Mouse (Mus musculus) splenic B cell, adult 2 months (primary cell): ENCODE data around the gene Pnma1.

Source experiments
- DNase-seq: peaks from one replicate; pipeline ENCODE4 v3.0.0-alpha.2; 2011; ENCODE audit warnings: low read depth, low spot score
- H3K27me3 ChIP-seq: 2 replicates; pipeline ENCODE4 v1.6.1; 2012; ENCODE audit warnings: mild to moderate bottlenecking, low read length, moderate library complexity, mixed read lengths; ENCODE audit not compliant: control insufficient read depth, poor library complexity, insufficient read depth, severe bottlenecking
- H3K36me3 ChIP-seq: 2 replicates; pipeline ENCODE4 v1.6.1; 2012; ENCODE audit warnings: mild to moderate bottlenecking, low read length, moderate library complexity, mixed read lengths; ENCODE audit not compliant: control insufficient read depth, poor library complexity, insufficient read depth, severe bottlenecking

Gene Pnma1

DNA sequence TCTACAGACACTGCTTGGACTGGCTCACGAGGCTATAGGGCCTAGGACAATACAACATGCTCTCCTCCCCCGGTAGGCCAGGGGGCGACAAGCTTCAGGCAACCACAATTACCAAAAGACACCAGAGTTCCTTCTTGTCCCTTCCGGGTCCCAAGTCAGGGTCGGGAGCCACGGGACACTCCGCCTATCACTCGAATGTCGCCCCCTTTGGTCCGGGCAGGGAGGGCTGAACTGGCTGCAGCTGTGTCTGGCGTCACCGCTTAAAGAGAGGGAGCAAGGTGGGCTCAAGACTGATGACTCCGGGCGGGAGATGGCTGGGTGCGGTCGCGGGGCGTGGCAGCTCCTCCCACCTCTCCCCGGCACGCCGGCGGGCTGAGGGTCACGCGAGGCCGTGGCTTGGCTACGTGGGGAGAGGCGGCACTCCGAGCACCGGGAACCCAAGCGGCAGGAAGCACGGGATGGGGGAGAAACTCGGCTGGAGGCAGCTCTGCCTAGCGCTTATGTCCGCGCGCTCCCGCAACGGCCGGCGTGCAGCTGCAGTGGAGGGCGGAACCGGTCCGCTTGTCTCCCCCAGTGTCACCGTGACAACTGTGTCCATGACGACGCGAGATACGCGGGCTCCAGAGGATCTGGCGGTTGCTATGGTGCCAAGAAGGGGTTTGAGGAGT, at the start of gene Pnma1:
Gene Pnma1, minus strand, starts transcription at position 536 of the 668 bp plus-strand sequence.
- DNase-seq, result peak; percentile 67
- peaks cover 16% of the 10 kb centered on the region for H3K36me3 ChIP-seq
- no peaks in the 10 kb centered on the region for H3K27me3 ChIP-seq

DNA sequence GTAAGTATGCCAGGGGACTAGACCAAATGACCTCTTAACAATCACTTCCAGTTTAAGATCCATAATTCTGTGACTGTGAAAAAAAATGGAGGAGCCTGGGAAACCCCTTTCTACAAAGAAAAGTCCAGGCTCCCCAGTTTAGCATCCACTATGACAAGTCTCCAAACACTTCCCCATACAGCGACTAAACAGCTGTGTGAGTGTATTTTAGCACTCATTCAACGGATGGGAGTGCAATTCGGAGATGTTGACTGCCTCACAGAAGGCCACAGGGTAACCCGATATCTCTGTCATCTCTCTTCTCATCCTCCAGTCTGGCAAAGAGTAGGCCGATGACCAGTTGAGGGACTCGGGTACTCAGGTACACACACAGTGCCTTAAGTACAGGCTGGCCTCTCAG, 46.9 kb upstream of the Pnma1 start:
- no peaks in the 10 kb centered on the region; the same call in 1 of the 2 replicates for H3K27me3 ChIP-seq
- peak; percentile 54 for DNase-seq
- no peaks in the 10 kb centered on the region; the same call in 1 of the 2 replicates for H3K36me3 ChIP-seq

DNA sequence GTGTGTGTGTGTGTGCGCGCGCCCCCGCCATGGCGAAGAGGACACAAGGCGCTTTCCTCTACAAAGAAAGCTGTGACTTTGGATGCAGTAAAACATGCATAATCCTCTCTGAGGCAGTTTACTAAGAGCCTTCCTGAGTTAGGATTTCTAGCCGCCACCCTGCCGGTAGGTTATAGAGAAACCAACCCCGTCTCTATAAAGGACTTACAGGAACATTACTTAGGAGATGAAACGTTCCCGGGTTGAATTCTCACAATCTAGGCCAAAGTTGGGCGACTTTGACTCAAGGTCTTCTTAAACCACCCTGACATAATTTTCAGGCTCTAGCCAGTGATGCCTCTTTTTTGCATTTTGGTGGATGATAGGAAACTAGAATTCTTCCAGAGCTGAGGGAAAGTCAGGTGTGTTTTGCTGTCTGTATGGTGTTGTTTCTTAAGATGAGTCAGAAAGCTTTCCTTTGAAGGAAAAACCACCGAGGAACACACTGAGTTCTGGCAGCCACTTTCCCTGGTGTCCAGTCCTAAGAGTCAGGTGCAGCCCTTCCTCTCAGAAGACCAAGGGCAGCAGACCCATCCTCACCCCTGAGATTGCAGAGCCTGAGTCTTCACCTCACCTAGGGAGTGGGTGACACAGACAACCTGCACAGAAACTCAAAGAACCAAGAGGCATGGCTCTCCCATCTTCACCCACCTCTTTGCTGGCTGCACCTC, 46.3 kb upstream of the Pnma1 start:
- Histone ChIP-seq H3K27me3 (no peaks in the 10 kb centered on the region; the same call in 1 of the 2 replicates), H3K36me3 (no peaks in the 10 kb centered on the region; the same call in 1 of the 2 replicates)
- DNase-seq, result no peak

DNA sequence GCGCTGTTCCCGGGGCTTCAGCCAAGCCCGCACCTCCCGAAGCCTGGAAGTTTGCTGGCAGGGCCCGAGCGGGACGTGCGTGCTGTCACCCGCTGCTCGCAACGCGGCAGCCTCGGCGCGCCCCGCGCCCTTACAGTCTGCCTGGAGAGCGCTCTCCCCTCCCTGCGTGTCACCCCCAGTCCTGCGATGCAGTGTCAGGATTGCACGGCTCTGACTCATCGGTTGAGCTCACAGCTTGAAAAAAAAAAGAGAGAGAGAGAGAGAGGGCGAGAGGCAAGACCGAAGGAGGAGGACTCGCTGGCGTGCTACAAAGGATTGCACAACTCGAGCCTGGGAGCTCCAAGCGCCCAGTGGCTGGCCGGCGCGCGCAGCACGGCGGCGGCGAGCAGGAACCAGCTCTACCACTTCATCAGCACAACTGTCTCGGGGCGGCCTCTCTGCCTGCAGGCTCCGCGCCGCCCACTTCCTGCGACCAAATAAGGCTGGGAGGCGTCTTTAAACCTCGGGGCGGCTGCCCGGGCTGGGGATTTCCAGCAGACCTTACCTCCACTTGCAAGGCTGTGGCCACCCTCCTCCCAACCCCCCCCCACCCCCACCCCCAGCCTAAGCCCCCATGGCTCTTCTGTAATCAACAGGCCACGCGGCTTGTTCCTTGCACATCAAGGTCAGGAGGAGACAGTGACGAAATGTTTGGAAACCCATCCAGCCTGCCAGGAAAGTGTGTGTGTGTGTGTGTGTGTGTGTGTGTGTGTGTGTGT, 45.5 kb upstream of the Pnma1 start:
- DNase-seq, result peak; percentile 96
- no peaks in the 10 kb centered on the region; the same call in 1 of the 2 replicates for H3K36me3 ChIP-seq
- no peaks in the 10 kb centered on the region; the same call in 1 of the 2 replicates for H3K27me3 ChIP-seq

DNA sequence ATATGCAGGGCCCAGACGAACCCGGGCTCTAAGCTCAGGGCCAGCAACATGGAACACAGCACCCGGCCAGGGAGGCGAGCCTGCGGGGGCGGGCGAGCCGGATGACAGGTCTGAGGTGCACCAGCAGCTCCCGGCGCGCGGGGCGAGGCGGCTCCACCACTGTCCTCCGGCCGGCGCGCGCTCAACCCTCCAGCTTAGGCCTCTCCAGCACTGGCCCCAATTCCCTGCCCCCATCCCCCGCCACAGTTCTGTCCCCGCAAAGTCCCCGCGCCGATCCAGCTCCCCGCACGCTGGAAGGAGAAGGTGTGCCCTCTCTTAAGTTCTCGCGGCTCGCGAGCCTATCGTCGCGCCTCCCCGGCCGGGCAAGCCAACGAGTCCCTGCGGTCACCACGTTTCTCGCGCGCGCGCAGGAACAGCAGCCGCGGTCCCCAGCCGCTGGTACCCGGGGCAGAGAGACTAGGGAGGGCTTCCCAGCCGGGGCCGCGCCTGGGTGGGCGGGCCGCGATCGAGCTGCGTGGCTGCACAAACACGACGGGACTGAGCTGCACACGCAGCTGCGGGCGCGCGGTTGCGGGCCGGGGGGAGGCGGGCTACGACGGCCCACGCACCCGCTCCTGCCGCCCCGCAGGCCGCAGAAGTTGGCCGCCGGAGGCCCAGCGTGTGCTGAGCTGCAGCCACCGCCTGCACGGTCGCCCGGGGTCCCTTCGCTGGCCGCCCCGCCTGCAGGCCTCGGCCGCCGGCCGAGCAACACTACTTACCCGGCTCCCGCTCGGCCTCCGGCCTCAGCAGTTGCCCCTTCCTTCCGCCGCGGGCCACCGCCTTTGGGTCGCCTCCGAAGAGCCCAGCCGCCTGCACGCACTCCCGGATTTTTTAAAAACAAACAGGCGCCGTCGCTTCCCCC, 44.7 kb upstream of the Pnma1 start:
- Histone ChIP-seq H3K27me3 (no peaks in the 10 kb centered on the region; the same call in 1 of the 2 replicates), H3K36me3 (no peaks in the 10 kb centered on the region)
- peak; percentile 65 for DNase-seq

DNA sequence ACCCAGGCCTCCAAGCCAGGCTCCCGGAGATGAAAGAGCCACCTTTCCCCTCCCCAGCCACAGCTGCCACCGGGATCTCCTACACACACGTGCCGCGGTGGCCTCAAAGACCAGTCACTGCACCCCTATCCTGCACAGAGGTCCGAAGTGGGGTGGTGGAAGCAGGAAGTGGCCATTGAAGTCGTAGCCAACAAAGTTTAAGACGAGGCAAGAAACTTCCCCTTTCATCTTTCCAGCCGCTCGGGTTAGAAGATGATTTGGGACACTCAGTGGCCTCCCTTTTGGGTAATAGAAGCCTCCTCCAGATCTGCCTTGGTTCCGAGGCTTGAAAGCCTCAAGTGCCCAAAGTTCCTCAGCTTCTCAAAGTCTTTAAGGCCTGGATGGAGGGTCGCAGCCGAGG, 44.0 kb upstream of the Pnma1 start:
- peak; percentile 58 for DNase-seq
- Histone ChIP-seq H3K36me3 (no peaks in the 10 kb centered on the region), H3K27me3 (no peaks in the 10 kb centered on the region; the same call in 1 of the 2 replicates)

DNA sequence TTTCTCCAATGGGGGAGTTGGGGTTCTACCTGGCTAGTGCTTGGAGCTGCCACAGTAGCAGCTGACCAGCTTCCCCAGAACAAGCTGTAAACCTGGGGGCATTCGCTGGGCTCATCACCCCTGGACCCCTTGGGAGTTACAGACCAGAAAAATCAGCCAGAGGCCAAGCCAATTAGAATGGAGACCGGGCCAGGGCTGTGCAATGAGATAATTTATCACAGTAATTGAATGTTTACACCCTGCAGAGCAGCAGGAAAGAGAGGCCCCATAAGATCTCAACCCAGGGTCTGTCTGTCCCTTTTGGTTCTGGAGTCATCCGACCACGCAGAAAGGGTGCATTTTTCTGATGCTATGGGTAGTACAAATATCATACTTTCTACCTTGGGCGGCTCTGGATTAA, 43.5 kb upstream of the Pnma1 start:
- DNase-seq, result no peak
- 0 out of 2 replicates have a peak, but pooled peaks cover under 1% of the 10 kb centered on the region for H3K36me3 ChIP-seq
- no peaks in the 10 kb centered on the region; the same call in 1 of the 2 replicates for H3K27me3 ChIP-seq

DNA sequence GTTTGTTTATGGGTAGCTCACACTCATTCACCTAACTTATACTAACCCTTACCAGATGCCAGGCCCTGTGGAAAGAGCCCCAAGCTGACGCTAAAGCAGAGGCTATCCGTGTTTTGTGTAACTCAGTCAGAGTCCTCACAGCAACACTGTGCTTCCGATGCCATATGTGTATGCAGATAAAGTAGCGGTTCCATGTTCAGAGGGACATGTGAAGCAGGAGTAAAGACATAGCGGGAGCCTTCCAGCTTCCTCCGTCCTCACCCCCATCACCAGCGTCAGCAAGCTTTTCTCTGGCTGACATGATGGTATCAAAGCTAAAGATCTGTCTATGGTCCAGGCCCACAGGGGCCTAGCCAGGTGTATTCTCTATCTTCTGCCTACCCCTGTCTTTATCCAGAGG, 42.9 kb upstream of the Pnma1 start:
- DNase-seq, result no peak
- no peaks in the 10 kb centered on the region; the same call in 1 of the 2 replicates for H3K27me3 ChIP-seq
- 0 out of 2 replicates have a peak, but pooled peaks cover 4% of the 10 kb centered on the region for H3K36me3 ChIP-seq

DNA sequence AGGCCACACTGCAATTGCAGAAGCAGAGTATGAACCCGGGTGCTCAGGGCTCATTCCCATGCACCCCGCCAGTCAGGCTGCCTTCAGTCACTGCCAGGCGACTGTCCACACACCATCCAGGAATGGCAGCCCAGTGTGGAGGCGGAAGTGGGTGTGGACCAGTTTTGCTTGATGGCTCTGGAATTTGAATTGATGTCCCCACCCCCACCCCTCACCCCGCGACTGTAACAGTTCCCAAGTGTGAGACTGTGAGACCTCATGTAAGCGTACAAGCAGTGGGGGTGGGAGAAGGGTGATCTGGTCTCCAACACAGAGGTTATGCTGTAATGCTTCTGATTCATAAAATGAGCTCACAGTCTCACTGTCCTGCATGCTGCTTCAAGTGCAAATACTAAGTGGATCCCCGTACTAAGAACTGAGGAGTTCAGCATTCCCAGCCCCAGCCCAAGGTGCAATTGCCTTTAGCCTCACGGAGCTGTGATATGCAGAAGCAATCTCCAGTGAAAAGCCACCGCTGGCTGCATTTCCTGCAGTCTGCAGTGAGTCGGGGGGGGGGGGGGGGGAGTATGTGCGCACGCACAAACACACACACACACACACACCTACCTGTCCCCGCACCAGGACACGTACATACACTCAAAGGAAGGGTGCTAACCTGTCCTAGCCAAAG, 42.0 kb upstream of the Pnma1 start:
- no peak for DNase-seq

DNA sequence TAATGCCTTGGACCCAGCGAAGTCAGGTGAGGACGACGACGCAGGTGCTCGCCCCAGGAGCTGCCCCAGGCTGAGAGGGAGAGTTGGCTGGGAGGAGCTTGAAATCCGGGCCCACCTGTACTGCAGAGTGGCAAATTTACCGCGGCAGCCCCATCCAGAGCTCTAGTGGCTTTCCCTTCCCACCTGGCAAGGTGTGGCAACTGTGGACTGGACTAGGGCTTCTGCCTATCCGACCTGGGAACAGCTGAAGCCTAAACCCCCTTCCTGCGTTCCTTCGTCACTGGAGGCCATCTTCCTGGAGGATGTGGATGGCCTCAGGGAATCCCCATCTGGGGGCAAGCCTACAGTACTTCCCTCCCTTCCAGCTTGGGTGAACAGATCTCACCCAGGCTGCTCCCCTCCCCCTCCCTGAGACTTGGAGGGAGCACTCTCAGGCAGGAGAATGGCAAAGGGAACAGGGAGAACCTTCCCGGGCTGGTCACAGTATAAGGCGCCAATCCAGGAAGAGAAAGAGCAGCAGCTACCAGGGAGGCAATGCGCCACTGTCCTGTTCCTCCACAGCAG, 40.7 kb upstream of the Pnma1 start:
- H3K27me3 ChIP-seq, result no peaks in the 10 kb centered on the region; the same call in 1 of the 2 replicates
- no peak for DNase-seq
- 0 out of 2 replicates have a peak, but pooled peaks cover 5% of the 10 kb centered on the region for H3K36me3 ChIP-seq

More for the DNA sequence above, 42.0 kb upstream of the Pnma1 start:
- 0 out of 2 replicates have a peak, but pooled peaks cover 5% of the 10 kb centered on the region for H3K36me3 ChIP-seq
- H3K27me3 ChIP-seq, result no peaks in the 10 kb centered on the region; the same call in 1 of the 2 replicates

DNA sequence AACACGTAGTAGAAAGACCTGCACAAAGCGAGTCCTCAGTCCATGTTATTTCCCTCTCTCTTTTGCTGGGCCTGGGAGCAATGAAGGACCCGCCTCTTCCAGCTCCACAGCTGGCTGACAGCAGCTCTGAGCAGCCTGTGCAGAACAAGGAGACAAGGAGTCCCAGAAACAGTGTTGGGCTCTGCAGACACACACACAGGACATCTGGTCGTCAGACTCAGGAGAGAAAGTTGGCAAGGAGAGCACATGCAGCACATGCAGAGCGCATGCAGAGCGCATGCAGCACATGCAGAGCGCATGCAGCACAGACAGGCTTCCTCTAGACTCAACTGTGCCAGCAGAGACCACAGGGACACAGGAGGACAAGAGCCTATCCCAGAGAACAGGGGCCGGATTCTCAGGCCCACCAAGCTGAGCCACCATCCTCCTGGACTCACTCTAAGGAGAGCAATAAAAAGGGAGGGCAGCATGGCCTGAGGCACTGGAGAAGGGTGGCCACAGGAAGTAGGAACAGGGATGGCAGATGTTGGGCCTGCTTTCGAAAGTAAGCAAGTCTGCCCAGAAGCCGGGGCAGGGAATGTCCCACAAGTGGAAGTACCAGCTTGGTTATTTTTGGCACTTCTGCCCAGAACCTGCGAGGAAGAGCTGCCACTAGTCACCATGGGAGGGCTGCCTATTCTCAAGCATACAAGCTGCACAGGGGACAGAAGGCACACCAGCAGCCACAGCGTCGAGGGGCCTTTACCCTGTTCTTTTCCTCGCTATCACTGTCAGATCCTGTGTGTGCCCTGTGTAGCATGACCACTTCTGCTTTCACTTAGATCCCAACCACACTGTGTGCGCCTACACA, 39.7 kb upstream of the Pnma1 start:
- DNase-seq, result peak; percentile 89
- Histone ChIP-seq H3K27me3 (no peaks in the 10 kb centered on the region; the same call in 1 of the 2 replicates), H3K36me3 (0 out of 2 replicates have a peak, but pooled peaks cover 5% of the 10 kb centered on the region)

DNA sequence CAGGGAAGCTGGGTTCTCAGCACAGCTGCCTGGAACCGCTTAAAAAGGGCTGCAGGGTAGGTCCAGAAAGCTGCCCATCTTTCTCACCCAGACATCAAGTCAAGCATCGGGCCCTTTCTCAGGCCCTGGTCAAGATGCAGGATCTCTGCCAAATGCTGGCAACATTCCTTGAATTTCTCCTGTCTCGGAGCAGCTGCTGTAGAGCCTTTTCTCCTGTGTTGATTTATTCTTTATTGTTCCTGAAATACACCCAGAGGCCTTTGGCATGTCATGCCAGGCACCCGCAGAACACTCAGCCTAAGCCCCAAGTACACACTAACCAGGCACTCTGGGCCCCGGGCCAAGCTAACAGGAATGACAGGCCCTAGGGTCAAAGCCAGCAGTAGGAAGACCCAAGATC, 38.7 kb upstream of the Pnma1 start:
- 0 out of 2 replicates have a peak, but pooled peaks cover 5% of the 10 kb centered on the region for H3K36me3 ChIP-seq
- no peak for DNase-seq
- H3K27me3 ChIP-seq, result no peaks in the 10 kb centered on the region
